Mouse (Mus musculus): Measurements from ENCODE around the gene Gm20422. TPM values are rescaled to one million over a fixed set of nuclear protein-coding genes. Genes with fewer than 3 reads are reported as not detected.

Gene Gm20422
- 0.56 and 1.1 TPM in 2 replicates for polyA plus RNA-seq (2015; fragmentation: Nextera tagmentation; extraction: Ambion mirVana)

GRCm38 (mm10) chr8:69774503-69775148 lies at the start of gene Gm20422:
TSS of gene Gm20422 (minus strand) at chr8:69774886.

GRCm38 (mm10) chr8:69822386-69823191 lies 47.9 kb upstream of the Gm20422 start, which contains the start of gene Lpar2:
TSS of gene Lpar2 (plus strand) at chr8:69822429.

DNA sequence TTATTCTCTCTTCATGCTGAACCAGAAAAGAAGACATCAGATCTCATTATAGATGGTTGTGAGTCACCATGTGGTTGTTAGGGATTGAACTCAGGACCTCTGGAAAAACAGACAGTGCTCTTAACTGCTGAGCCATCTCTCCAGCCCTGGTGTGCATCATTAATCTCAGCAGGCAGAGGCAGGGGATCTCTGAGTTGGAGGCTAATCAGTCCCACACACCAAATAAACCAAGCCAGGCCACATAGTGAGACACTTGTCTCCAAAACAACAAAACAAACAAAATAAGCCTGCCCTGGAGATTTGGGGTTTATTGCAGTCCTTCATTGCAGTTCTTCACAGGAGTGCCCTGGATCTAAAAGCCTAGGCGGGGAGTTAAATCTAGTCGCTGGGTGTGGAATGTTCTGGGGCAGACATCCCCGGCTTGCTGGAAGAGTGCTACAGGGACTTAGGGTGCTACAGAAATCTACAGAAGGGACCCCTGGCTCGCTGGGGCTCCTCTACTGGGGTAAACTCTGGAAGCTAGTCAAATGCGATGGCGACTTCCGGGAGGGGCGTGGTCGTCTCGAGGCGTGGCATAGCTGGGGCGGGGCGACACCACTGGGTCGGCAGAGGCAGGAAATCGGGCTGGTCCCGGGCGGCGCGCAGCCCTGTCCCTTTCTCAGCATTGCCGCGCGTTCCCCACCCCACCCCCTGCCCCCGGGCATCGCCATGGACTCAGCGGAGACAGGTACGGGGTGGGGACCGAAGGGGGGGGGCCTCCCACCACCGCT lies 33.6 kb upstream of the Gm20422 start, which contains the start of gene Gmip:
Gmip (plus strand) TSS at position 586 of the 770 bp plus-strand sequence.

DNA sequence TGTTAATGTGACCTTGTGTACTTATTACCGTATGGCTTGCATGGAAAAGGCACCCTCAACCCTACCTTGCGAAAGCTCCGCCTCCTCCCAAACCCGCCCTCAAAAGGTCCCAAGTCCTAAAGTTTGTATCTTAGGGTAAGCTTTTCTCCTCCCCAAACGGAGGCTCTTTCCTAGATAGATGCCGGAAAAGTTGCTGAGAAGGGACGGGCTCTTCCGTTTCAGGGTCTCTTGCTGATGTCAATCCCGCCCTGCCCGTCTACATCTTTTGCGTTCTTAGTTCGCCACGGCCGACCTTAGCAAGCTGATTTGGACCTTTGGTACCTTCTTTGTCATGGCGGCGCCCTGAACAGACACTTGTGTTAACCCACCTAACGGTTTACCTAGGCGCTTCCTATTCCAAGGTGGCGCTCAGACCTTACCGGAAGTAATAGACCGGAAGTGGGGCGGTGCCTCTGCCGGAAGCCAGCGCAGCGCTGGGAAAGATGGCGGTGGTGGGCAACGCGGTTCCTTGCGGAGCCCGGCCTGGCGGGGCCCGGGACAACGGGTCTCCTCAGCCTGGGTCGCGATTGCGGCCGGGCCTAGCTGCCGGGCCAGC lies 16.2 kb upstream of the Gm20422 start, which contains the start of the genes Atp13a1 and Zfp866:
Atp13a1 (plus strand) TSS at position 391 of the 595 bp plus-strand sequence.
Zfp866 (minus strand) TSS at position 406 of the 595 bp plus-strand sequence.

DNA sequence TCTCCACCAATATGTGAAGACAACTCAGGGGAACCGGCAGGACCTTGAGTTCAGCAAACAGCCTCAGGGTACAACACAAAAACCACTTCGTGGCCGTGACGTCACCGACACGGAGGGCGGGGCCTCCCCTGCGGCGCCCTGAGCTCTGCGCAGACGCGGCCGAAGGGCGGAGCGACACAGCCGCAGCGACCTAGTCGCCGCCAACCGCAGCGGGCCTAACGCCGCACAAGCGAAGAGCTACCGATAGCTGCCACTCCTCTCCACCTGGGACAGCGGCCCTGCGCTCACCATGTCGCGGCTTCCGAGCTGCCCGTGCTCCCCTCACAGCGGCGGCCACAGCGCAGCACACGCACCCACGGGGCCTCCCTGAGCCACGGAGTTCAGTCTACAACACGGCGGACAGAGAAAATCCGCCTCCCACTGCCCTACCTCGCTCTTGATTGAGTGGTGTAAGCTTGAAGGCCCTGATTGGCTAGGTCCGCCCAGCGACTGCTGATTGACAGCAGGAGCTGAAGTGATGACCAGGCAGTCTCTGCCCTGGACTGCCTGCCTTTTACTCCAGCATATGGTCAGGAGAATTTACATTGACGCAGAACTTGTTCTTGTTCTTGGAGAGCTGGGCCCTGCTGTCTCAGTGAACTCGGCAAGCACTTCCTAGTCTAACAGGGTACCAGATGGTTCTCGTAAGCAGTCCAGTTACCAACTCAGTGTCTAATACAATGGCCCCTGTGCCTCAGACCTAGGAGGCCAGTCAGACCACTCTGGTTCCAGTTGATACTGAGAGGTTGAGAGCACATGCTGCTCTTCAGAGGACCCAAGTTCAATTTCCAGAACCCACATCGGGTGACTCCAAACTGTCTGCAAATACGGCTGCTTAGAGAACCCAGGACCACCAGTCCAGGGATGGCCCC lies 24.9 kb downstream of the Gm20422 start, which contains the start of gene Zfp963:
Zfp963 (minus strand) TSS at position 427 of the 911 bp plus-strand sequence.

GRCm38 (mm10) chr8:69710624-69711023 lies 64.1 kb downstream of the Gm20422 start, which contains the start of gene Zfp869:
TSS of gene Zfp869 (minus strand) at chr8:69710724.

Other genes with a start within 250 kb of the Gm20422 start
- gene Zfp868, start 149.3 kb downstream of the Gm20422 start, polyA plus RNA-seq (2015; fragmentation: Nextera tagmentation; extraction: Ambion mirVana): 9.2 and 9.7 TPM in 2 replicates
- 0.26 and 0.49 TPM in 2 replicates for gene Zfp964, start 120.4 kb downstream of the Gm20422 start, polyA plus RNA-seq (2015; fragmentation: Nextera tagmentation; extraction: Ambion mirVana)
- gene Zfp869, start 64.2 kb downstream of the Gm20422 start, polyA plus RNA-seq (2015; fragmentation: Nextera tagmentation; extraction: Ambion mirVana): 11.7 and 12.9 TPM in 2 replicates
- 2.8 and 3.4 TPM in 2 replicates for gene Zfp963, start 24.9 kb downstream of the Gm20422 start, polyA plus RNA-seq (2015; fragmentation: Nextera tagmentation; extraction: Ambion mirVana)
- gene Atp13a1, start 16.3 kb upstream of the Gm20422 start, polyA plus RNA-seq (2015; fragmentation: Nextera tagmentation; extraction: Ambion mirVana): 17.5 and 20.8 TPM in 2 replicates
- gene Zfp866, start 16.3 kb upstream of the Gm20422 start, polyA plus RNA-seq (2015; fragmentation: Nextera tagmentation; extraction: Ambion mirVana): 10.3 and 11.5 TPM in 2 replicates
- gene Gmip, start 33.8 kb upstream of the Gm20422 start, polyA plus RNA-seq (2015; fragmentation: Nextera tagmentation; extraction: Ambion mirVana): 15.3 and 23.6 TPM in 2 replicates
- 0.11 and 0.17 TPM in 2 replicates for gene Lpar2, start 47.5 kb upstream of the Gm20422 start, polyA plus RNA-seq (2015; fragmentation: Nextera tagmentation; extraction: Ambion mirVana)
- gene Pbx4, start 57.6 kb upstream of the Gm20422 start, polyA plus RNA-seq (2015; fragmentation: Nextera tagmentation; extraction: Ambion mirVana): 9.5 and 13.5 TPM in 2 replicates
- gene Cilp2, start 112.8 kb upstream of the Gm20422 start, polyA plus RNA-seq (2015; fragmentation: Nextera tagmentation; extraction: Ambion mirVana): 0.13 and 0.30 TPM in 2 replicates
- 3.7 and 4.8 TPM in 2 replicates for gene Tssk6, start 127.3 kb upstream of the Gm20422 start, polyA plus RNA-seq (2015; fragmentation: Nextera tagmentation; extraction: Ambion mirVana)
- 112 TPM in 2 replicates for gene Ndufa13, start 127.7 kb upstream of the Gm20422 start, polyA plus RNA-seq (2015; fragmentation: Nextera tagmentation; extraction: Ambion mirVana)
- gene Yjefn3, start 127.8 kb upstream of the Gm20422 start, polyA plus RNA-seq (2015; fragmentation: Nextera tagmentation; extraction: Ambion mirVana): 0.34 and 1.4 TPM in 2 replicates
- gene Gatad2a, start 221.5 kb upstream of the Gm20422 start, polyA plus RNA-seq (2015; fragmentation: Nextera tagmentation; extraction: Ambion mirVana): 33.0 and 33.7 TPM in 2 replicates